Mouse (Mus musculus): ENCODE measurements at regions not wholly inside any gene's neighbourhood (a gene's known extent, or its start where the extent isn't known, plus 50 kb on each side); places are given as distances from the start of the nearest gene placed in this dataset.

DNA sequence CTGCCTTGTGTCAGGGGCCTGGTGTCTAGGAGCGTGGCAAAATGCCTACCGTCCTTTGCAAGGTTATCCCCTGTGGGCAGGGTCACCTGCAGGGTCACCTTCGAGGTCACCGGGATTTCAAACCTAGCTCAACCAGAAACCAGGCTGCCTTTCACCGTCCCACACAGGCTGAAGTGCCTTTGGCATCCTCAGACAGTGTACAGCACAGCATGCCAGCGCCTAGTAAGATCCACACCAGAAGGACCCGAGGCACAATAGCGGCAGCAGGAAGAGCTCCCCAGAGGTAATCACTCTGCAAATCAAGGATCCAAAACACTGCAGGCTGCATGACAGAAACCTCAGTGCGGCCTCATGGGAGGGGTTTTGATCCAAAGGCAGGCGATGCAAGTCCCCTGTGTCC is 155.9 kb downstream of the 2410131K14Rik start:
- Histone ChIP-seq H3K27me3 (ENCODE audit: control insufficient read depth, insufficient read depth, low read length) (peaks cover 12% of the 10 kb centered on the region), H3K9me3 (replicated peaks; ENCODE audit: control insufficient read depth, low read length) (0 out of 2 replicates have a peak, but pooled peaks cover 3% of the 10 kb centered on the region), H3K27ac (ENCODE audit: low read length) (no peak overlapping the region), H3K9ac (ENCODE audit: low read length) (no peak overlapping the region), H3K4me3 (replicated peaks; ENCODE audit: low read length) (no peak overlapping the region), H3K4me1 (ENCODE audit: control insufficient read depth, insufficient read depth, low read length) (0 out of 2 replicates have a peak, but pooled peaks cover 5% of the 10 kb centered on the region), H3K4me2 (ENCODE audit: low read depth, low read length) (no peak overlapping the region), H3K36me3 (ENCODE audit: control insufficient read depth, insufficient read depth, low read length) (no peaks in the 10 kb centered on the region)
- ATAC-seq (ENCODE audit: insufficient read depth, low FRiP score): no peak
- 66% methylated on average over 10 of the region's 10 CpGs for WGBS

DNA sequence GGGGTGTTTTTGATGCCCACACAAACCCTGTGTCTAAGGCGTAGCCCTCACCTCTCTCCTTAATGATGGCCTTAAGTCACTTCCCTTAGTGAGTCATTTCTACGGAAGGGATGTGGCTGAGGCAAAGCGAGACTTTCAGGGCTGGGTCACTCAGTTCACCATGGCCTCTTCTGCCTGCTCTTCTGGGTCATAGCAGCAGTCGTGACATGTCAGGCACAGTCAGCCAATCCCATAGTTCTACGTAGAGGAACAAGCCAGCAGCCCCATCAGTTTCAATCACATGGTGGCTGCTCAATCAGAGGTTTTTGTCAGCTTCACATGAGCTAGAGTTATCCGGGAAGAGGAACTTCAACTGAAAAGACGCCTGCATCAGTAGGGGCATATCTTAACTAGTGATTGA is 156.1 kb upstream of the Med13l start:
- H3K9me3 ChIP-seq (replicated peaks; ENCODE audit: control insufficient read depth, low read length): 0 out of 2 replicates have a peak, but pooled peaks cover 3% of the 10 kb centered on the region
- no peak overlapping the region for H3K27ac ChIP-seq (ENCODE audit: low read length)
- no peaks in the 10 kb centered on the region for H3K4me1 ChIP-seq (ENCODE audit: control insufficient read depth, insufficient read depth, low read length)
- no peak overlapping the region for H3K4me2 ChIP-seq (ENCODE audit: low read depth, low read length)
- no peaks in the 10 kb centered on the region for H3K27me3 ChIP-seq (ENCODE audit: control insufficient read depth, insufficient read depth, low read length)
- no peak overlapping the region for H3K9ac ChIP-seq (ENCODE audit: low read length)
- H3K4me3 ChIP-seq (replicated peaks; ENCODE audit: low read length): no peak overlapping the region
- H3K36me3 ChIP-seq (ENCODE audit: control insufficient read depth, insufficient read depth, low read length): no peaks in the 10 kb centered on the region
- 57% methylated on average over 7 of the region's 7 CpGs for WGBS
- no peak for ATAC-seq (ENCODE audit: insufficient read depth, low FRiP score)

DNA sequence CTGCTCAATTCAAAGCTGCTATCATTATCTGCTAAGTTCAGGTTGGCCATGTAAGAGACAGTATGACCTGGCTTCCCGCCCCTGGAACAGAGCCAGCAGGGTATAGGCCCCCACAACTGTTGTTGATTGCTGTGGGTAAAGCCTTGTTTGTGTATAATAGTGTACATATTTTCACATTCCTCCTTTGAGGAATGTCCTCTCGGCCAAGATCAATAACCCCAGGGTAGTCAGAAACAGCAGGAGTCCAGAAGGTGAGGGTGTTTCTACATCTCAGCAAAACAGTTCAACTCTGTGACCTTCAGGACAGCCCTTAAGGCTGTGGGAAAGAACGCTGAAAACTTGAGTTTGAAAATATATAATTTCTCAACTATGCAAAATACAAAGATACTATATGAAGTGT is 155.1 kb upstream of the Med13l start:
- no peak overlapping the region for H3K9ac ChIP-seq (ENCODE audit: low read length)
- H3K27ac ChIP-seq (ENCODE audit: low read length): no peak overlapping the region
- H3K27me3 ChIP-seq (ENCODE audit: control insufficient read depth, insufficient read depth, low read length): no peaks in the 10 kb centered on the region
- H3K4me3 ChIP-seq (replicated peaks; ENCODE audit: low read length): no peak overlapping the region
- H3K36me3 ChIP-seq (ENCODE audit: control insufficient read depth, insufficient read depth, low read length): no peaks in the 10 kb centered on the region
- 81% methylated on average over 3 of the region's 3 CpGs for WGBS
- H3K4me1 ChIP-seq (ENCODE audit: control insufficient read depth, insufficient read depth, low read length): no peaks in the 10 kb centered on the region
- H3K4me2 ChIP-seq (ENCODE audit: low read depth, low read length): no peak overlapping the region
- 0 out of 2 replicates have a peak, but pooled peaks cover 3% of the 10 kb centered on the region for H3K9me3 ChIP-seq (replicated peaks; ENCODE audit: control insufficient read depth, low read length)
- ATAC-seq (ENCODE audit: insufficient read depth, low FRiP score): no peak

DNA sequence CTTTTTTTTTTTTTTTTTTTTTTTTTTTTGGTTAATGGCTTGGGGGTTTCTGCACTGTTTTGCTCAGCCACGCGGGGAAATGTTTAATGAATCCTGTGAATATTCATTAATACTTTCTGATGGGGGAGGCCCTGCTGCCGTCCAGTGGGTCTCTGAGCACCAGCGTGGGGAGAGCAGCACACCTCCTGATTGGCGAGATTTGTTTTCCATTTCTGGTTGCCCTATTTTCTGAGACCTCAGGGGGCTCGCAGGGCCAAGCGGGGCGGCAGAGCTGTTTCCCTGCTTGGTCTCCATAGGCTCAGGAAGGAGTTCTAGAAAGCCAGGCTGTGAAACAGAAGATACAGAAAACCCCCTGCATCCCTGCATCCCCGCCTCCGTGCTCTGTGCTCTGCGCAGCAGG is 153.0 kb upstream of the Med13l start:
- Histone ChIP-seq H3K9me3 (replicated peaks; ENCODE audit: control insufficient read depth, low read length) (0 out of 2 replicates have a peak, but pooled peaks cover 3% of the 10 kb centered on the region), H3K36me3 (ENCODE audit: control insufficient read depth, insufficient read depth, low read length) (no peaks in the 10 kb centered on the region), H3K9ac (ENCODE audit: low read length) (no peak overlapping the region), H3K27ac (ENCODE audit: low read length) (no peak overlapping the region), H3K27me3 (ENCODE audit: control insufficient read depth, insufficient read depth, low read length) (no peaks in the 10 kb centered on the region), H3K4me1 (ENCODE audit: control insufficient read depth, insufficient read depth, low read length) (no peaks in the 10 kb centered on the region), H3K4me2 (ENCODE audit: low read depth, low read length) (no peak overlapping the region), H3K4me3 (replicated peaks; ENCODE audit: low read length) (no peak overlapping the region)
- WGBS: 60% methylated on average over 11 of the region's 11 CpGs
- no peak for ATAC-seq (ENCODE audit: insufficient read depth, low FRiP score)

DNA sequence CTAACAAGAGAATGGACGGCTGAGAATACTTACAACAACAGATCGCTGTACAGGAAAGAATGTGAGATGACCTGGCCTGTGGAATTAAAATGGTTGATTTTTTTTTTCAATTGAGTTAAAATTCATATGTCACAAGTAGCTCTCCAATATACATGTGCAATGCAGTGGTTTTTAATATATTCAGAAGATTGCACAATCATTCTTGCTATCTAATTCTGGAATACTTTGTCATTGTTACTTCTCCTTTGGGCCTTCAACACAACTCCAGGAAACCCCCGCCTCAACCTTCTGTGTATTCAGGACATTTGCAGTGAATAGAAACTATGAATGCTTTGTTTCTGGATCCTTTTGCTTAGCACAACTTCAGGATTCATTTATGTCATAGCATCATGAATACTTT is 152.5 kb upstream of the Med13l start:
- Histone ChIP-seq H3K27ac (ENCODE audit: low read length) (no peak overlapping the region), H3K36me3 (ENCODE audit: control insufficient read depth, insufficient read depth, low read length) (no peaks in the 10 kb centered on the region), H3K4me1 (ENCODE audit: control insufficient read depth, insufficient read depth, low read length) (no peaks in the 10 kb centered on the region), H3K9ac (ENCODE audit: low read length) (no peak overlapping the region), H3K4me3 (replicated peaks; ENCODE audit: low read length) (no peak overlapping the region), H3K4me2 (ENCODE audit: low read depth, low read length) (no peak overlapping the region), H3K27me3 (ENCODE audit: control insufficient read depth, insufficient read depth, low read length) (no peaks in the 10 kb centered on the region), H3K9me3 (replicated peaks; ENCODE audit: control insufficient read depth, low read length) (0 out of 2 replicates have a peak, but pooled peaks cover 3% of the 10 kb centered on the region)
- 71% methylated on average over 3 of the region's 3 CpGs for WGBS
- ATAC-seq (ENCODE audit: insufficient read depth, low FRiP score): no peak

DNA sequence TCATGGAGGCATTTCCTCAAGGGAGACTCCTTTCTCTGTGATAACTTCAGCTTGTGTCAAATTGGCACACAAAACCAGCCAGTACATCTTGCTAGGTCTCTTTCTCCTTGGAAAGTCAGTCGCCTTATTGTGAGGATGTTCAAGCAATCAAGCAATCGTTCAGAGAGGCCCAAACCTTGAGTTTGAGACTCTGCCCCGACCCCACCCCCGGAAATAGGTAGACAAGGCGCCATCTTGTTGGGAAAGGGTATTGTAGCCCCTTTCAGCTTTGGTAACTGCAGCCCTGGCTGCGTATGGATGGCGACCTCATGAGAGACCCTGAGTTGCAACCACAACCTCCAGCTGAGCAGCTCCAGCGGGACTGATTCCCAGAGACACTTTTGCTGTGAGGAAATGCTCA is 151.7 kb upstream of the Med13l start:
- no peak overlapping the region for H3K9ac ChIP-seq (ENCODE audit: low read length)
- H3K27me3 ChIP-seq (ENCODE audit: control insufficient read depth, insufficient read depth, low read length): no peaks in the 10 kb centered on the region
- 85% methylated on average over 8 of the region's 8 CpGs for WGBS
- ATAC-seq (ENCODE audit: insufficient read depth, low FRiP score): no peak
- H3K9me3 ChIP-seq (replicated peaks; ENCODE audit: control insufficient read depth, low read length): 0 out of 2 replicates have a peak, but pooled peaks cover 3% of the 10 kb centered on the region
- H3K4me1 ChIP-seq (ENCODE audit: control insufficient read depth, insufficient read depth, low read length): no peaks in the 10 kb centered on the region
- H3K4me3 ChIP-seq (replicated peaks; ENCODE audit: low read length): no peak overlapping the region
- no peak overlapping the region for H3K27ac ChIP-seq (ENCODE audit: low read length)
- no peak overlapping the region for H3K4me2 ChIP-seq (ENCODE audit: low read depth, low read length)
- no peaks in the 10 kb centered on the region for H3K36me3 ChIP-seq (ENCODE audit: control insufficient read depth, insufficient read depth, low read length)

DNA sequence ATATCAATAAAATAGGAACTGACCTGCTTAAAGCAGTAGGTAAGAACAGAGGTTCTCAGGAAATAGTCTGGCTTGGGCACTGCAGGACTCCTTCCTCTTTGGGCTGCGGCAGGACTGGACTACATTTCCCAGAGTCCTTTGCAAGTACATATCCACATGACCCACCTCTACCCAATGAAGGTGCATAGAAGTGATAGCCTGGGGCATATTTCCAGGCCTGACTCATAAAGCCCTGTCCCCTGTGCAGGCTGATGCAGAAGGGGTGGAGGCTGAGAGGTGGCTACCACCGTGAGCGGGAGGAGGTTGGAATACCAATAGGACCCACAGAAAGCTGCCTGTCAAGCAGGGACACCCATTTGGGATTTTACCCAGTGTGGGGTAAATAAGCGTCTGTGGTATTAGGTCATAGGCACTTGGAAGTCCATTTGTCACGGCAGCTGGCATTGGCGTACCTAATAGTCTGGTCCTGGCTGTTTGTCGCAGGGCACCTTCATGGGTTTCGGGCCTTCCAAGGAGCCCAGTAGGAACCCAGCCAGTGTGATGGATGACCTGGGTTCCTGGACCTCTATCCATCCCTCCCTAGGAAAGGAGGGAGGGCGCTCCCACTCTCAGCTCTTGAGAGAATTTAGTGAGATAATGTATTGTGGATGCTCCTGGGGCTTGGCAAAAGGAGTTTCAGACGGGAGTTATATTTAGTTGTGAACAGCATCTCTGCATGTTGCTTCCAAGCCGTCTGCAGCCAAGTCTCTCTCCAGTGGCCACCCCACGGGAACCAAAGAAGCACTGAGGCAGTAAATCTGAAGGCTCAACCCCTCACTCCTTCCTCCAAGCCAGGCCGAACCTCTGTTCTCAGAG is 146.8 kb upstream of the Med13l start:
- Histone ChIP-seq H3K9ac (ENCODE audit: low read length) (no peak overlapping the region), H3K9me3 (replicated peaks; ENCODE audit: control insufficient read depth, low read length) (no peaks in the 10 kb centered on the region), H3K36me3 (ENCODE audit: control insufficient read depth, insufficient read depth, low read length) (no peaks in the 10 kb centered on the region), H3K4me3 (replicated peaks; ENCODE audit: low read length) (no peak overlapping the region), H3K4me1 (ENCODE audit: control insufficient read depth, insufficient read depth, low read length) (no peaks in the 10 kb centered on the region), H3K4me2 (ENCODE audit: low read depth, low read length) (no peak overlapping the region), H3K27ac (ENCODE audit: low read length) (no peak overlapping the region), H3K27me3 (ENCODE audit: control insufficient read depth, insufficient read depth, low read length) (no peaks in the 10 kb centered on the region)
- WGBS: 68% methylated on average over 13 of the region's 13 CpGs
- peak; percentile 85; the same call in 1 of the 2 replicates for ATAC-seq (ENCODE audit: insufficient read depth, low FRiP score)

DNA sequence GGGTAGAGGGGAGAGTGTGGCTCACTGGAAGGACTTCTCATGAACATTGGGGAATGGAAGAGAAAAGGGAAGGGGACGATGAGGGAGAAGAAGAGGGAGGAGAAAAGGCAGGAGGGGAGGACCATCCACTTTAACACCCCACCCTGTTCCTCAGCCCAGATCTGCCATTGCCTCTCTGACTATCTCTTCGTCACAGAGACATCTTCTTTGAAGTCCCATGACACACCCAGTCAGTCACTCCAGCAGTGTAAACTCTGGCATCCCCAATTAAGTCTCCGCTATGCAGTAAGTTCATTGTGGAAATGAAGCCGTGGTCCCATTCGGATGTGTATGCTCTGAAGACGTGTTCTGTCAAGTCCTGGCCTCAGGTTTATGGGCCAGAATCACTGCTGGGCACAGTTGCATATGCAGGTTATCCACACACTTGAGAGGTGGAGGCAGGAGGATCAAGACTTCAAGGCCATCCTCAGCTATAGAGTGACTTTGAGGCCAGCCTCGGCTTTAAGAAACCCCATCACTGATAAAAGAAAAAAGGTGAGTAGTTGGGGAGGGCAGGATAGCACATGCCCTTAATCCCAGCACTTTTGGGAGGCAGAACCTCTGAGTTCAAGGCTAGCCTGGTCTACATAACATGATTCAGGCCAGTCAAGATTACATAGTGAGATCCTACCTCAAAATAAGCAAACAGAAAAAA is 141.0 kb upstream of the Med13l start:
- H3K9ac ChIP-seq (ENCODE audit: low read length): no peak overlapping the region
- H3K36me3 ChIP-seq (ENCODE audit: control insufficient read depth, insufficient read depth, low read length): no peaks in the 10 kb centered on the region
- no peaks in the 10 kb centered on the region for H3K9me3 ChIP-seq (replicated peaks; ENCODE audit: control insufficient read depth, low read length)
- ATAC-seq (ENCODE audit: insufficient read depth, low FRiP score): no peak
- no peak overlapping the region for H3K4me3 ChIP-seq (replicated peaks; ENCODE audit: low read length)
- peaks cover 7% of the 10 kb centered on the region for H3K4me1 ChIP-seq (ENCODE audit: control insufficient read depth, insufficient read depth, low read length)
- no peak overlapping the region for H3K4me2 ChIP-seq (ENCODE audit: low read depth, low read length)
- H3K27me3 ChIP-seq (ENCODE audit: control insufficient read depth, insufficient read depth, low read length): no peaks in the 10 kb centered on the region
- H3K27ac ChIP-seq (ENCODE audit: low read length): no peak overlapping the region
- 84% methylated on average over 7 of the region's 7 CpGs for WGBS

Measured in stomach, embryonic 16.5 days (tissue).